Mouse (Mus musculus): ENCODE data around the gene Rab3a. TPM values are rescaled to one million over a fixed set of nuclear protein-coding genes. Genes with fewer than 3 reads are reported as not detected.
A peak's percentile ranks its signal among the peaks of the same experiment; 100 is the strongest.

Rab3a gene
- polyA plus RNA-seq, 1 experiment from 2014 or later, result 14.8 TPM

GRCm38 (mm10) chr8:70763354-70763753 is 8.9 kb downstream of the Rab3a start:
- no peak overlapping the region for H3K4me3 ChIP-seq (ENCODE audit: low read length)
- peaks cover 32% of the 10 kb centered on the region for H3K4me1 ChIP-seq (replicated peaks; ENCODE audit: control insufficient read depth, insufficient read depth, low read length)
- H3K27ac ChIP-seq (ENCODE audit: low read length), result no peak overlapping the region
- H3K27me3 ChIP-seq (ENCODE audit: control insufficient read depth, insufficient read depth, low read depth, low read length), result no peaks in the 10 kb centered on the region
- no peak overlapping the region for H3K9ac ChIP-seq (ENCODE audit: low read length)
- ATAC-seq (ENCODE audit: low read depth), result no peak
- H3K4me2 ChIP-seq (ENCODE audit: low read depth, low read length), result no peak overlapping the region
- 10% methylated on average over 3 of the region's 3 CpGs for WGBS
- H3K36me3 ChIP-seq (ENCODE audit: control insufficient read depth, insufficient read depth, low read length), result peaks cover 2% of the 10 kb centered on the region
- H3K9me3 ChIP-seq (ENCODE audit: control insufficient read depth, low read length), result no peaks in the 10 kb centered on the region

GRCm38 (mm10) chr8:70764026-70764425 is 9.5 kb downstream of the Rab3a start:
- ATAC-seq (ENCODE audit: low read depth), result no peak
- Histone ChIP-seq H3K4me1 (replicated peaks; ENCODE audit: control insufficient read depth, insufficient read depth, low read length) (peaks cover 25% of the 10 kb centered on the region), H3K4me3 (ENCODE audit: low read length) (no peak overlapping the region), H3K9me3 (ENCODE audit: control insufficient read depth, low read length) (no peaks in the 10 kb centered on the region), H3K4me2 (ENCODE audit: low read depth, low read length) (no peak overlapping the region), H3K27me3 (ENCODE audit: control insufficient read depth, insufficient read depth, low read depth, low read length) (no peaks in the 10 kb centered on the region), H3K36me3 (ENCODE audit: control insufficient read depth, insufficient read depth, low read length) (peaks cover 6% of the 10 kb centered on the region), H3K9ac (ENCODE audit: low read length) (no peak overlapping the region), H3K27ac (ENCODE audit: low read length) (no peak overlapping the region)
- 62% methylated on average over 8 of the region's 8 CpGs for WGBS

GRCm38 (mm10) chr8:70764676-70765075 is 10.2 kb downstream of the Rab3a start:
- H3K9me3 ChIP-seq (ENCODE audit: control insufficient read depth, low read length), result no peaks in the 10 kb centered on the region
- H3K27ac ChIP-seq (ENCODE audit: low read length), result no peak overlapping the region
- no peak overlapping the region for H3K4me2 ChIP-seq (ENCODE audit: low read depth, low read length)
- H3K4me3 ChIP-seq (ENCODE audit: low read length), result no peak overlapping the region
- no peak overlapping the region for H3K9ac ChIP-seq (ENCODE audit: low read length)
- no peak for ATAC-seq (ENCODE audit: low read depth)
- no peaks in the 10 kb centered on the region for H3K27me3 ChIP-seq (ENCODE audit: control insufficient read depth, insufficient read depth, low read depth, low read length)
- H3K4me1 ChIP-seq (replicated peaks; ENCODE audit: control insufficient read depth, insufficient read depth, low read length), result peaks cover 20% of the 10 kb centered on the region
- WGBS, result 91% methylated on average over 13 of the region's 13 CpGs
- H3K36me3 ChIP-seq (ENCODE audit: control insufficient read depth, insufficient read depth, low read length), result peaks cover 6% of the 10 kb centered on the region

- no peak overlapping the region for H3K27ac ChIP-seq (ENCODE audit: low read length)
- WGBS, result 63% methylated on average over 9 of the region's 9 CpGs
- peak overlapping the region; percentile 73 for H3K9ac ChIP-seq (ENCODE audit: low read length)
- ATAC-seq (ENCODE audit: low read depth), result no peak
- no peaks in the 10 kb centered on the region for H3K9me3 ChIP-seq (ENCODE audit: control insufficient read depth, low read length)
- no peaks in the 10 kb centered on the region for H3K27me3 ChIP-seq (ENCODE audit: control insufficient read depth, insufficient read depth, low read depth, low read length)
- peak overlapping the region; percentile 57 for H3K4me3 ChIP-seq (ENCODE audit: low read length)
- peaks cover 13% of the 10 kb centered on the region for H3K4me1 ChIP-seq (replicated peaks; ENCODE audit: control insufficient read depth, insufficient read depth, low read length)
- peak overlapping the region; percentile 95 for H3K4me2 ChIP-seq (ENCODE audit: low read depth, low read length)
- H3K36me3 ChIP-seq (ENCODE audit: control insufficient read depth, insufficient read depth, low read length), result peaks cover 6% of the 10 kb centered on the region
These were observed 10.8 kb downstream of the Rab3a start for GRCm38 (mm10) chr8:70765329-70765728.

- Histone ChIP-seq H3K9ac (ENCODE audit: low read length) (peak overlapping the region; percentile 73), H3K36me3 (ENCODE audit: control insufficient read depth, insufficient read depth, low read length) (peaks cover 10% of the 10 kb centered on the region), H3K4me3 (ENCODE audit: low read length) (peak overlapping the region; percentile 57), H3K27me3 (ENCODE audit: control insufficient read depth, insufficient read depth, low read depth, low read length) (no peaks in the 10 kb centered on the region), H3K4me1 (replicated peaks; ENCODE audit: control insufficient read depth, insufficient read depth, low read length) (peaks cover 13% of the 10 kb centered on the region), H3K27ac (ENCODE audit: low read length) (peak overlapping the region; percentile 60), H3K9me3 (ENCODE audit: control insufficient read depth, low read length) (no peaks in the 10 kb centered on the region), H3K4me2 (ENCODE audit: low read depth, low read length) (peak overlapping the region; percentile 95)
- ATAC-seq (ENCODE audit: low read depth), result 0 out of 2 replicates have a peak, but pooled peaks have one; percentile 3
- under 1% methylated on average over 34 of the region's 34 CpGs for WGBS
These were observed 11.5 kb downstream of the Rab3a start for GRCm38 (mm10) chr8:70765838-70766570.

GRCm38 (mm10) chr8:70766571-70767440 is 12.3 kb downstream of the Rab3a start:
- Histone ChIP-seq H3K27ac (ENCODE audit: low read length) (peak overlapping the region; percentile 60), H3K36me3 (ENCODE audit: control insufficient read depth, insufficient read depth, low read length) (peaks cover 13% of the 10 kb centered on the region), H3K27me3 (ENCODE audit: control insufficient read depth, insufficient read depth, low read depth, low read length) (no peaks in the 10 kb centered on the region), H3K4me1 (replicated peaks; ENCODE audit: control insufficient read depth, insufficient read depth, low read length) (peaks cover 13% of the 10 kb centered on the region), H3K9ac (ENCODE audit: low read length) (peak overlapping the region; percentile 73), H3K4me2 (ENCODE audit: low read depth, low read length) (peak overlapping the region; percentile 95), H3K9me3 (ENCODE audit: control insufficient read depth, low read length) (no peaks in the 10 kb centered on the region), H3K4me3 (ENCODE audit: low read length) (peak overlapping the region; percentile 57)
- peak; percentile 67 for ATAC-seq (ENCODE audit: low read depth)
- WGBS, result 7% methylated on average over 21 of the region's 21 CpGs

- Histone ChIP-seq H3K9me3 (ENCODE audit: control insufficient read depth, low read length) (no peaks in the 10 kb centered on the region), H3K4me1 (replicated peaks; ENCODE audit: control insufficient read depth, insufficient read depth, low read length) (peaks cover 15% of the 10 kb centered on the region), H3K4me2 (ENCODE audit: low read depth, low read length) (no peak overlapping the region), H3K36me3 (ENCODE audit: control insufficient read depth, insufficient read depth, low read length) (peaks cover 18% of the 10 kb centered on the region), H3K4me3 (ENCODE audit: low read length) (no peak overlapping the region), H3K9ac (ENCODE audit: low read length) (no peak overlapping the region), H3K27me3 (ENCODE audit: control insufficient read depth, insufficient read depth, low read depth, low read length) (no peaks in the 10 kb centered on the region), H3K27ac (ENCODE audit: low read length) (no peak overlapping the region)
- ATAC-seq (ENCODE audit: low read depth), result no peak
- 78% methylated on average over 6 of the region's 6 CpGs for WGBS
These were observed 13.0 kb downstream of the Rab3a start for GRCm38 (mm10) chr8:70767503-70767902.

- no peak overlapping the region for H3K9ac ChIP-seq (ENCODE audit: low read length)
- no peaks in the 10 kb centered on the region for H3K9me3 ChIP-seq (ENCODE audit: control insufficient read depth, low read length)
- no peak overlapping the region for H3K27ac ChIP-seq (ENCODE audit: low read length)
- no peak for ATAC-seq (ENCODE audit: low read depth)
- H3K27me3 ChIP-seq (ENCODE audit: control insufficient read depth, insufficient read depth, low read depth, low read length), result no peaks in the 10 kb centered on the region
- peaks cover 23% of the 10 kb centered on the region for H3K4me1 ChIP-seq (replicated peaks; ENCODE audit: control insufficient read depth, insufficient read depth, low read length)
- no peak overlapping the region for H3K4me3 ChIP-seq (ENCODE audit: low read length)
- 90% methylated on average over 32 of the region's 32 CpGs for WGBS
- H3K4me2 ChIP-seq (ENCODE audit: low read depth, low read length), result no peak overlapping the region
- H3K36me3 ChIP-seq (ENCODE audit: control insufficient read depth, insufficient read depth, low read length), result peaks cover 18% of the 10 kb centered on the region
These were observed 13.8 kb downstream of the Rab3a start for GRCm38 (mm10) chr8:70768231-70768776.

GRCm38 (mm10) chr8:70768956-70769355 is 14.5 kb downstream of the Rab3a start:
- Histone ChIP-seq H3K4me1 (replicated peaks; ENCODE audit: control insufficient read depth, insufficient read depth, low read length) (peaks cover 30% of the 10 kb centered on the region), H3K9ac (ENCODE audit: low read length) (no peak overlapping the region), H3K36me3 (ENCODE audit: control insufficient read depth, insufficient read depth, low read length) (peaks cover 18% of the 10 kb centered on the region), H3K4me2 (ENCODE audit: low read depth, low read length) (no peak overlapping the region), H3K4me3 (ENCODE audit: low read length) (no peak overlapping the region), H3K27ac (ENCODE audit: low read length) (no peak overlapping the region), H3K9me3 (ENCODE audit: control insufficient read depth, low read length) (no peaks in the 10 kb centered on the region), H3K27me3 (ENCODE audit: control insufficient read depth, insufficient read depth, low read depth, low read length) (no peaks in the 10 kb centered on the region)
- 82% methylated on average over 16 of the region's 16 CpGs for WGBS
- ATAC-seq (ENCODE audit: low read depth), result no peak
